Mouse (Mus musculus) testis, adult 2 months (tissue): ENCODE results near the gene 4933428G20Rik. TPM values are rescaled to one million over a fixed set of nuclear protein-coding genes. Genes with fewer than 3 reads are reported as not detected.

Experiments used
- H3K27ac ChIP-seq: fragments of 200-500 bp; 2 replicates; pipeline ENCODE4 v1.5.1; 2012; ENCODE audit warnings: low read depth, low read length; ENCODE audit not compliant: control insufficient read depth, insufficient read depth
- H3K27me3 ChIP-seq: fragments of 200-500 bp; 2 replicates; pipeline ENCODE4 v1.6.1; 2012; ENCODE audit warnings: mild to moderate bottlenecking, low read length, moderate library complexity; ENCODE audit not compliant: control insufficient read depth, insufficient read depth
- H3K36me3 ChIP-seq: fragments of 200-500 bp; 2 replicates; pipeline ENCODE4 v1.6.1; 2012; ENCODE audit warnings: mild to moderate bottlenecking, low read length; ENCODE audit not compliant: control insufficient read depth, insufficient read depth
- H3K4me1 ChIP-seq: fragments of 200-500 bp; 2 replicates; pipeline ENCODE4 v1.6.1; 2012; ENCODE audit warnings: low read length; ENCODE audit not compliant: control insufficient read depth, insufficient read depth
- H3K4me3 ChIP-seq: fragments of 200-500 bp; 2 replicates; pipeline ENCODE4 v1.5.1; 2012; ENCODE audit warnings: low read depth, mild to moderate bottlenecking, low read length, moderate library complexity, mixed read lengths; ENCODE audit not compliant: control insufficient read depth
- CTCF ChIP-seq: fragments of 200-500 bp; IDR thresholded peaks from 2 replicates; pipeline ENCODE4 v1.5.1; 2012; ENCODE audit warnings: low read depth, mild to moderate bottlenecking, inconsistent platforms, low read length, moderate library complexity; ENCODE audit not compliant: control insufficient read depth, insufficient read depth, insufficient replicate concordance
- POLR2A ChIP-seq: fragments of 200-500 bp; IDR thresholded peaks from 2 replicates; pipeline ENCODE4 v1.6.1; 2012; ENCODE audit warnings: low read depth, mild to moderate bottlenecking, inconsistent platforms, low read length, moderate library complexity; ENCODE audit not compliant: control insufficient read depth
- polyA plus RNA-seq: library from polyadenylated mRNA; depleted of rRNA; stranded (reverse); fragments of >200 nt; gene quantifications from 2 replicates; pipeline ENCODE4 v1.2.3, GENCODE M21; 2012

4933428G20Rik gene
- polyA plus RNA-seq, 1 experiment: 28.7 TPM

GRCm38 (mm10) chr11:97536835-97537579 lies 36.9 kb upstream of the 4933428G20Rik start:
- no peak overlapping the region for H3K27ac ChIP-seq
- peak overlapping the region; percentile 35 for H3K4me3 ChIP-seq
- H3K4me1 ChIP-seq: peaks cover 16% of the 10 kb centered on the region
- peaks cover 2% of the 10 kb centered on the region for H3K27me3 ChIP-seq
- H3K36me3 ChIP-seq: no peaks in the 10 kb centered on the region
- no peak for TF ChIP-seq CTCF
- no peak for TF ChIP-seq POLR2A

- Histone ChIP-seq H3K27me3 (peaks cover 2% of the 10 kb centered on the region), H3K4me3 (peak overlapping the region; percentile 35), H3K27ac (no peak overlapping the region), H3K4me1 (peaks cover 20% of the 10 kb centered on the region), H3K36me3 (no peaks in the 10 kb centered on the region)
- TF ChIP-seq CTCF (no peak), POLR2A (no peak)
Observed at GRCm38 (mm10) chr11:97536083-97536747, 36.1 kb upstream of the 4933428G20Rik start.

GRCm38 (mm10) chr11:97535660-97536059 lies 35.5 kb upstream of the 4933428G20Rik start:
- TF ChIP-seq POLR2A (no peak), CTCF (no peak)
- Histone ChIP-seq H3K4me3 (peak overlapping the region; percentile 36), H3K36me3 (no peaks in the 10 kb centered on the region), H3K27ac (no peak overlapping the region), H3K27me3 (peaks cover 2% of the 10 kb centered on the region), H3K4me1 (peaks cover 20% of the 10 kb centered on the region)

- peak overlapping the region; percentile 76 for H3K4me3 ChIP-seq
- TF ChIP-seq POLR2A (no peak), CTCF (no peak)
- no peak overlapping the region for H3K27ac ChIP-seq
- H3K36me3 ChIP-seq: no peaks in the 10 kb centered on the region
- peaks cover 2% of the 10 kb centered on the region for H3K27me3 ChIP-seq
- peaks cover 20% of the 10 kb centered on the region for H3K4me1 ChIP-seq
Observed at GRCm38 (mm10) chr11:97535308-97535630, 35.1 kb upstream of the 4933428G20Rik start.

GRCm38 (mm10) chr11:97534442-97535307 lies 34.5 kb upstream of the 4933428G20Rik start:
- Histone ChIP-seq H3K27ac (no peak overlapping the region), H3K27me3 (peaks cover 2% of the 10 kb centered on the region), H3K36me3 (no peaks in the 10 kb centered on the region), H3K4me1 (peaks cover 20% of the 10 kb centered on the region), H3K4me3 (peak overlapping the region; percentile 76)
- TF ChIP-seq CTCF (no peak), POLR2A (no peak)

GRCm38 (mm10) chr11:97533653-97534052 lies 33.5 kb upstream of the 4933428G20Rik start:
- H3K4me3 ChIP-seq: no peak overlapping the region
- no peak for TF ChIP-seq CTCF
- TF ChIP-seq POLR2A: no peak
- H3K4me1 ChIP-seq: peaks cover 20% of the 10 kb centered on the region
- no peaks in the 10 kb centered on the region for H3K36me3 ChIP-seq
- peaks cover 2% of the 10 kb centered on the region for H3K27me3 ChIP-seq
- no peak overlapping the region for H3K27ac ChIP-seq

- Histone ChIP-seq H3K36me3 (no peaks in the 10 kb centered on the region), H3K4me1 (peaks cover 20% of the 10 kb centered on the region), H3K27ac (no peak overlapping the region), H3K27me3 (peaks cover 2% of the 10 kb centered on the region), H3K4me3 (no peak overlapping the region)
- TF ChIP-seq CTCF: no peak
- TF ChIP-seq POLR2A: no peak
Observed at GRCm38 (mm10) chr11:97532950-97533582, 32.9 kb upstream of the 4933428G20Rik start.
